Mouse (Mus musculus) MEL (cell line): ENCODE measurements around the gene Olfr1370. TPM values are rescaled to one million over a fixed set of nuclear protein-coding genes. Genes with fewer than 3 reads are reported as not detected.

Source experiments
- DNase-seq: peaks from one replicate; pipeline ENCODE4 v3.0.0; 2011; ENCODE audit warnings: low read depth, low spot score
- H3K27ac ChIP-seq: 2 replicates; pipeline ENCODE4 v1.5.1; 2012; ENCODE audit warnings: low read depth, mild to moderate bottlenecking, control low read depth, low read length, moderate library complexity; ENCODE audit not compliant: control insufficient read depth
- H3K27me3 ChIP-seq, 2 experiments: fragments of 150-350 bp in 1 of 2; sonication (generic) in 1 of 2; 2 replicates each; pipeline ENCODE4 v1.6.1; 2012; ENCODE audit warnings: low read length in 2 of 2, mild to moderate bottlenecking in 2 of 2, improper control_type of control experiment in 1 of 2, moderate library complexity in 1 of 2; ENCODE audit not compliant: insufficient read depth in 2 of 2, control insufficient read depth in 1 of 2
- H3K36me3 ChIP-seq, 2 experiments: 2 replicates each; pipeline ENCODE4 v1.6.1; 2012 to 2014; ENCODE audit warnings: low read length in 2 of 2, improper control_type of control experiment in 1 of 2, inconsistent platforms in 1 of 2, mild to moderate bottlenecking in 1 of 2; ENCODE audit not compliant: insufficient read depth in 2 of 2, control insufficient read depth in 1 of 2
- H3K4me1 ChIP-seq, 2 experiments: fragments of 150-350 bp in 1 of 2; sonication (generic) in 1 of 2; 2 replicates each; pipeline ENCODE4 v1.6.1; 2012; ENCODE audit warnings: low read length in 2 of 2, improper control_type of control experiment in 1 of 2, mild to moderate bottlenecking in 1 of 2; ENCODE audit not compliant: insufficient read depth in 2 of 2, control insufficient read depth in 1 of 2
- H3K4me3 ChIP-seq, 2 experiments: fragments of 150-350 bp in 1 of 2; sonication (generic) in 1 of 2; 2 replicates each; pipeline ENCODE4 v1.5.1; 2012; ENCODE audit warnings: low read depth in 2 of 2, low read length in 2 of 2, mild to moderate bottlenecking in 2 of 2, moderate library complexity in 2 of 2, control low read depth in 1 of 2, improper control_type of control experiment in 1 of 2; ENCODE audit not compliant: control insufficient read depth in 1 of 2, insufficient read depth in 1 of 2
- H3K79me2 ChIP-seq: 2 replicates; pipeline ENCODE4 v1.6.1; 2012; ENCODE audit warnings: mild to moderate bottlenecking, low read length, moderate library complexity; ENCODE audit not compliant: control insufficient read depth, poor library complexity, insufficient read depth
- H3K9ac ChIP-seq: 2 replicates; pipeline ENCODE4 v1.6.1; 2012; ENCODE audit warnings: low read depth, mild to moderate bottlenecking, control low read depth, low read length, moderate library complexity; ENCODE audit not compliant: control insufficient read depth, poor library complexity, severe bottlenecking
- H3K9me3 ChIP-seq: fragments of 150-350 bp; sonication (generic); replicated peaks from 2 replicates; pipeline ENCODE4 v1.6.1; 2012; ENCODE audit warnings: mild to moderate bottlenecking, low read length, improper control_type of control experiment, moderate library complexity; ENCODE audit not compliant: insufficient read depth
- CHD2 ChIP-seq: IDR thresholded peaks from 2 replicates; pipeline ENCODE4 v1.6.1; 2011; ENCODE audit warnings: low read length, improper control_type of control experiment
- CTCF ChIP-seq, 3 experiments: IDR thresholded peaks in 2 of 3; conservative IDR thresholded peaks in 1 of 3; 2 replicates each; pipeline ENCODE4 v1.5.1; 2011 to 2012; ENCODE audit warnings: low read length in 3 of 3, low read depth in 2 of 3, mild to moderate bottlenecking in 2 of 3, improper control_type of control experiment in 1 of 3, inconsistent platforms in 1 of 3, mixed read lengths in 1 of 3, moderate library complexity in 1 of 3; ENCODE audit not compliant: control insufficient read depth in 1 of 3, insufficient read depth in 1 of 3, poor library complexity in 1 of 3, severe bottlenecking in 1 of 3
- E2F4 ChIP-seq: IDR thresholded peaks from 2 replicates; pipeline ENCODE4 v1.6.1; 2011; ENCODE audit warnings: low read depth, low read length, improper control_type of control experiment, borderline replicate concordance
- EP300 ChIP-seq, 2 experiments: IDR thresholded peaks; 2 replicates each; pipeline ENCODE4 v1.6.1; 2011; ENCODE audit warnings: improper control_type of control experiment in 2 of 2, low read length in 2 of 2, low read depth in 1 of 2, mild to moderate bottlenecking in 1 of 2
- ETS1 ChIP-seq: IDR thresholded peaks from 2 replicates; pipeline ENCODE4 v1.6.1; 2012; ENCODE audit warnings: low read depth, mild to moderate bottlenecking, inconsistent platforms, low read length, improper control_type of control experiment, moderate library complexity
- GABPA ChIP-seq: IDR thresholded peaks from 2 replicates; pipeline ENCODE4 v1.6.1; 2012; ENCODE audit warnings: low read depth, mild to moderate bottlenecking, inconsistent platforms, low read length, improper control_type of control experiment, moderate library complexity
- HCFC1 ChIP-seq: IDR thresholded peaks from 2 replicates; pipeline ENCODE4 v1.6.1; 2012; ENCODE audit warnings: low read depth, mild to moderate bottlenecking, inconsistent platforms, low read length, improper control_type of control experiment, moderate library complexity
- MYB ChIP-seq: IDR thresholded peaks from 2 replicates; pipeline ENCODE4 v1.6.1; 2011; ENCODE audit warnings: mild to moderate bottlenecking, low read depth, low read length, improper control_type of control experiment
- MYC ChIP-seq: IDR thresholded peaks from 2 replicates; pipeline ENCODE4 v1.6.1; 2011; ENCODE audit warnings: low read depth, mild to moderate bottlenecking, low read length, improper control_type of control experiment, moderate library complexity
- NELFE ChIP-seq: IDR thresholded peaks from 2 replicates; pipeline ENCODE4 v1.6.1; 2011; ENCODE audit warnings: low read depth, low read length, improper control_type of control experiment
- POLR2AphosphoS5 ChIP-seq: IDR thresholded peaks from 2 replicates; pipeline ENCODE4 v1.6.1; 2012; ENCODE audit warnings: low read depth, borderline replicate concordance, mild to moderate bottlenecking, inconsistent platforms, low read length, moderate library complexity, mixed read lengths
- RAD21 ChIP-seq: IDR thresholded peaks from 2 replicates; pipeline ENCODE4 v1.6.1; 2011; ENCODE audit warnings: mild to moderate bottlenecking, low read depth, low read length, improper control_type of control experiment
- RCOR1 ChIP-seq: IDR thresholded peaks from 2 replicates; pipeline ENCODE4 v1.6.1; 2012; ENCODE audit warnings: low read depth, mild to moderate bottlenecking, inconsistent platforms, low read length, improper control_type of control experiment
- SIN3A ChIP-seq: IDR thresholded peaks from 2 replicates; pipeline ENCODE4 v1.6.1; 2012; ENCODE audit warnings: low read length, improper control_type of control experiment, inconsistent platforms
- TAL1 ChIP-seq: IDR thresholded peaks from 2 replicates; pipeline ENCODE4 v1.6.1; 2012; ENCODE audit warnings: mild to moderate bottlenecking, inconsistent platforms, low read length, moderate library complexity, mixed read lengths
- USF1 ChIP-seq: IDR thresholded peaks from 2 replicates; pipeline ENCODE4 v1.6.1; 2014; ENCODE audit warnings: low read depth, mild to moderate bottlenecking, inconsistent platforms, low read length, improper control_type of control experiment, moderate library complexity
- USF2 ChIP-seq, 2 experiments: IDR thresholded peaks; 2 replicates each; pipeline ENCODE4 v1.6.1; 2011 to 2012; ENCODE audit warnings: improper control_type of control experiment in 2 of 2, low read length in 2 of 2, borderline replicate concordance in 1 of 2, inconsistent platforms in 1 of 2, low read depth in 1 of 2, mild to moderate bottlenecking in 1 of 2; ENCODE audit not compliant: insufficient read depth in 1 of 2
- ZC3H11A ChIP-seq: IDR thresholded peaks from 2 replicates; pipeline ENCODE4 v1.6.1; 2012; ENCODE audit warnings: low read depth, mild to moderate bottlenecking, inconsistent platforms, low read length, improper control_type of control experiment
- ZKSCAN1 ChIP-seq: IDR thresholded peaks from 2 replicates; pipeline ENCODE4 v1.6.1; 2012; ENCODE audit warnings: low read depth, mild to moderate bottlenecking, inconsistent platforms, low read length, improper control_type of control experiment, moderate library complexity
- ZNF384 ChIP-seq: IDR thresholded peaks from 2 replicates; pipeline ENCODE4 v1.6.1; 2012; ENCODE audit warnings: low read depth, mild to moderate bottlenecking, inconsistent platforms, low read length, improper control_type of control experiment
- polyA plus RNA-seq, 2 experiments: library from polyadenylated mRNA; stranded (reverse) in 1 of 2; unstranded in 1 of 2; fragments of >175 nt in 1 of 2; fragments of >200 nt in 1 of 2; gene quantifications; 2 replicates each; pipeline versions ENCODE4 v1.2.1 to v1.2.4; 2012; ENCODE audit warnings: low replicate concordance in 2 of 2, low read depth in 1 of 2; ENCODE audit not compliant: insufficient read length in 2 of 2, insufficient read depth in 1 of 2, missing spikeins in 1 of 2
- total RNA-seq: library from RNA; depleted of rRNA; stranded (reverse); fragments of 300-350 nt; gene quantifications from 2 replicates; pipeline ENCODE4 v1.2.3, GENCODE M21; 2012

The Olfr1370 gene
- total and polyA plus RNA-seq, 3 experiments, result not detected

GRCm38 (mm10) chr13:21082686-21083085, 7.9 kb upstream of the Olfr1370 start:
- Histone ChIP-seq H3K79me2 (no peaks in the 10 kb centered on the region), H3K27ac (no peak overlapping the region), H3K36me3 (no peaks in the 10 kb centered on the region), H3K4me1 (no peaks in the 10 kb centered on the region), H3K9me3 (no peaks in the 10 kb centered on the region), H3K27me3 (no peaks in the 10 kb centered on the region; a peak in 1 of 4 replicates), H3K9ac (no peak overlapping the region), H3K4me3 (no peak overlapping the region)
- TF ChIP-seq MYB (no peak), CHD2 (no peak), ZNF384 (no peak), EP300 (IDR thresholded peaks at IDR 0.05; ENCODE audit: low read depth in 1 of 2, low read length in 2 of 2) (no peak), POLR2AphosphoS5 (no peak), USF1 (no peak), MYC (no peak), RAD21 (no peak), HCFC1 (no peak), E2F4 (no peak)
- no peak for DNase-seq

- Histone ChIP-seq H3K9ac (no peak overlapping the region), H3K27ac (no peak overlapping the region), H3K4me1 (no peaks in the 10 kb centered on the region), H3K79me2 (no peaks in the 10 kb centered on the region), H3K4me3 (no peak overlapping the region), H3K27me3 (no peaks in the 10 kb centered on the region), H3K36me3 (no peaks in the 10 kb centered on the region), H3K9me3 (no peaks in the 10 kb centered on the region)
- DNase-seq, result no peak
- no peak for TF ChIP-seq TAL1
- no peak for TF ChIP-seq SIN3A
- TF ChIP-seq ETS1, result no peak
- no peak for TF ChIP-seq ZC3H11A
- no peak for TF ChIP-seq CTCF (IDR thresholded peaks at IDR 0.05 in 2 of 3, conservative IDR thresholded peaks at IDR 0.05 in 1 of 3; ENCODE audit: control insufficient read depth in 1 of 3, insufficient read depth in 1 of 3, low read depth in 2 of 3, low read length in 3 of 3, poor library complexity in 1 of 3, severe bottlenecking in 1 of 3)
- TF ChIP-seq CHD2, result no peak
- TF ChIP-seq NELFE, result no peak
- no peak for TF ChIP-seq USF1
- TF ChIP-seq GABPA, result no peak
- TF ChIP-seq USF2 (IDR thresholded peaks at IDR 0.05; ENCODE audit: borderline replicate concordance in 1 of 2, insufficient read depth in 1 of 2, low read depth in 1 of 2, low read length in 2 of 2), result no peak
- TF ChIP-seq RCOR1, result no peak
- no peak for TF ChIP-seq ZKSCAN1
These were observed 8.7 kb downstream of the Olfr1370 start for GRCm38 (mm10) chr13:21066021-21066420.
